Mouse (Mus musculus) midbrain, embryonic 12.5 days (tissue): ENCODE data around the gene 0610010K14Rik. TPM values are rescaled to one million over a fixed set of nuclear protein-coding genes. Genes with fewer than 3 reads are reported as not detected.

Experiments
- ATAC-seq: fragments of 200-750 bp; cut with Nextera tagmentation; 2 replicates; pipeline ENCODE4 v1.8.0; 2017; ENCODE audit warnings: low read depth, moderate TSS enrichment, moderate library complexity; ENCODE audit not compliant: low FRiP score
- H3K27ac ChIP-seq: fragments of 300-500 bp; sonication (generic); replicated peaks from 2 replicates; pipeline ENCODE4 v1.5.1; 2016; ENCODE audit warnings: mild to moderate bottlenecking
- H3K27me3 ChIP-seq: fragments of 300-500 bp; sonication (generic); 2 replicates; pipeline ENCODE4 v1.6.1; 2016; ENCODE audit warnings: mild to moderate bottlenecking
- H3K36me3 ChIP-seq: fragments of 300-500 bp; sonication (generic); 2 replicates; pipeline ENCODE4 v1.6.1; 2016
- H3K4me1 ChIP-seq: fragments of 300-500 bp; sonication (generic); 2 replicates; pipeline ENCODE4 v1.6.1; 2016
- H3K4me2 ChIP-seq: fragments of 300-500 bp; sonication (generic); replicated peaks from 2 replicates; pipeline ENCODE4 v1.6.1; 2016; ENCODE audit warnings: mild to moderate bottlenecking, moderate library complexity
- H3K4me3 ChIP-seq: fragments of 300-500 bp; sonication (generic); 2 replicates; pipeline ENCODE4 v1.5.1; 2016; ENCODE audit warnings: mild to moderate bottlenecking
- H3K9ac ChIP-seq: fragments of 300-500 bp; sonication (generic); replicated peaks from 2 replicates; pipeline ENCODE4 v1.6.1; 2016; ENCODE audit warnings: mild to moderate bottlenecking, moderate library complexity
- H3K9me3 ChIP-seq: fragments of 300-500 bp; sonication (generic); 2 replicates; pipeline ENCODE4 v1.6.1; 2016; ENCODE audit warnings: mild to moderate bottlenecking
- WGBS: fragments of 180-500 bp; shearing (Covaris S2); methylation state at CpG from one replicate; pipeline ENCODE4 v1.1.7; 2016; 5-methylcytosine and 5-hydroxymethylcytosine counted together
- polyA plus RNA-seq: library from polyadenylated mRNA; unstranded; fragments of >200 nt; fragmentation: Nextera tagmentation; extraction: Ambion mirVana; gene quantifications from 2 replicates; pipeline ENCODE4 v1.2.1, GENCODE M21; 2016

0610010K14Rik gene
- polyA plus RNA-seq, 1 experiment from 2014 or later: 210 TPM

DNA sequence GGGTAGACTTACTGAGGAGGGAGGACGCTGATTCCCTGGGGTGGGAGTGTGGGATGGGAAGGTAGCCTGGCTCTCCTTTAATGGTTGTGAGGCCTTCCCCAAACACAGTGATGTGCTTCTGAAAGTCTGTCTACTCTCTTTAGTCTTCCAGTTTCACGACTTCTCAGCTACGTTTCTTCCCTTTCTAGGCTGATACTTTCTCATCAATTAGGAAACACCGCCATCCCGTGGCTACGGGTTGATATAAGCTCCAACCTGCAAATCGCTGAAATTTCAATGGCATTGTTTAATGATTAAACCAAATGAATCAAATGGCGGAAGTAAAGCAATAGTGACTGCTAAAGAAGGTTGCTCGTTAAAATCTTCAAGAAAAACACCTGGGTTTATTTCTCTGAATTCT is 24.8 kb downstream of the 0610010K14Rik start:
- peaks cover 66% of the 10 kb centered on the region for H3K27me3 ChIP-seq
- no peak overlapping the region for H3K4me2 ChIP-seq
- no peak overlapping the region for H3K4me3 ChIP-seq
- no peak for ATAC-seq
- H3K9ac ChIP-seq: no peak overlapping the region; the same call in 1 of the 2 replicates
- H3K9me3 ChIP-seq: no peaks in the 10 kb centered on the region
- H3K4me1 ChIP-seq: peaks cover 26% of the 10 kb centered on the region
- no peak overlapping the region for H3K27ac ChIP-seq
- H3K36me3 ChIP-seq: peaks cover 15% of the 10 kb centered on the region
- WGBS: 12% methylated on average over 9 of the region's 9 CpGs

DNA sequence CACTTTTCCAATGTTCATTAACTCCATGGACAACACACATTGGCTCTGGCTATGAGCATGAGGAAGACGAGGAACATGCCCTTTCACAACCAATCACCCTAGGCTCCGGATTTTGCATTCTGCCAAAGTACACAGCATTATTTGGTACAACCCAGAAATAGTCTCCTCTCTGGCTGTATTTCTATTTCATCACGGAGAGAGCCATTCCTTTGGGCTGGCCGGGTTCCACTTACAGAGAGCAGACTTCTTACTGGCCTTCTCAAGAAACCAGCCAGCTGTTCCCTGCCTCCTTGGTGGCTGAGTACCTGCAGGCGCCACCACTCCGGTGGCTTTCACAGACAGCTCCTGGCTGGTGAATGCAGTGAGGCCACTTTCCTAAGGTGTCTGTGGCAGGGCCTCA is 25.3 kb downstream of the 0610010K14Rik start, which contains the start of gene Slc16a11:
Slc16a11 (plus strand) TSS at position 330 of the 400 bp plus-strand sequence.
- peaks cover 61% of the 10 kb centered on the region for H3K27me3 ChIP-seq

DNA sequence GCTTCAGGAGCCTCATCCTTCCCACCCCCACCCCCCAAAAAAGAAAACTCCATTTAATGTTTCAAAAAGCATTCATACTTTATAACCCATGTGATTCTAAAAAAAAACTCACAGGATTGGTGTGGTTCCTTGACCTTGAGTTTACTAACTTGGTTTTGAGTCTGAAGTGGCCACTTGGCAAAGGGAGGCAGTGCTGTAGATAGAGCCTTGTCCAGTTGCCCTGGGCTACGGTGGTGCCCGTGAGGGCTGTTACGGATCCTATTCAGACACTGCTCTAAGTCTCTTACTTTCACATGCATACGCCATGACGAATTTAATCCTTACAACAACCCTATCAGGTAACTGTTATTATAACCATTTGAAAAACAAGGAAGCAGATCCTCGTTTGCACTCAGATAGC is 25.7 kb downstream of the 0610010K14Rik start:
- Histone ChIP-seq H3K4me1 (peaks cover 26% of the 10 kb centered on the region), H3K4me3 (no peak overlapping the region), H3K27ac (no peak overlapping the region), H3K36me3 (peaks cover 6% of the 10 kb centered on the region; the same call in 1 of the 2 replicates), H3K27me3 (peaks cover 57% of the 10 kb centered on the region), H3K9ac (no peak overlapping the region), H3K9me3 (no peaks in the 10 kb centered on the region), H3K4me2 (no peak overlapping the region)
- 76% methylated on average over 6 of the region's 6 CpGs for WGBS
- no peak for ATAC-seq

More for the DNA sequence above, 25.3 kb downstream of the 0610010K14Rik start, which contains the start of gene Slc16a11:
- Histone ChIP-seq H3K4me2 (peak within 1 kb of the TSS; percentile 59), H3K9ac (no peak within 1 kb of the TSS; the same call in 1 of the 2 replicates), H3K4me1 (peaks cover 26% of the 10 kb centered on the region), H3K36me3 (peaks cover 10% of the 10 kb centered on the region), H3K9me3 (no peaks in the 10 kb centered on the region), H3K4me3 (peak within 1 kb of the TSS; percentile 33; the same call in 1 of the 2 replicates), H3K27ac (no peak within 1 kb of the TSS)
- no peak for ATAC-seq
- WGBS: 74% methylated on average over 6 of the region's 6 CpGs

- no peaks in the 10 kb centered on the region for H3K36me3 ChIP-seq
- no peak overlapping the region for H3K9ac ChIP-seq
- H3K27me3 ChIP-seq: peaks cover 51% of the 10 kb centered on the region
- peaks cover 26% of the 10 kb centered on the region for H3K4me1 ChIP-seq
- H3K4me2 ChIP-seq: no peak overlapping the region
- H3K4me3 ChIP-seq: no peak overlapping the region
- 92% methylated on average over 2 of the region's 2 CpGs for WGBS
- ATAC-seq: no peak
- no peak overlapping the region for H3K27ac ChIP-seq
- no peaks in the 10 kb centered on the region for H3K9me3 ChIP-seq
These were observed 27.0 kb downstream of the 0610010K14Rik start for GRCm38 (mm10) chr11:70210681-70211080.

GRCm38 (mm10) chr11:70208778-70209388 is 28.8 kb downstream of the 0610010K14Rik start:
- H3K4me1 ChIP-seq: peaks cover 11% of the 10 kb centered on the region; the same call in 1 of the 2 replicates
- no peaks in the 10 kb centered on the region for H3K36me3 ChIP-seq
- 77% methylated on average over 5 of the region's 5 CpGs for WGBS
- H3K9me3 ChIP-seq: no peaks in the 10 kb centered on the region
- no peak overlapping the region for H3K27ac ChIP-seq
- peaks cover 33% of the 10 kb centered on the region for H3K27me3 ChIP-seq
- ATAC-seq: no peak
- no peak overlapping the region for H3K4me3 ChIP-seq
- H3K9ac ChIP-seq: no peak overlapping the region
- H3K4me2 ChIP-seq: no peak overlapping the region

GRCm38 (mm10) chr11:70207283-70207682 is 30.4 kb downstream of the 0610010K14Rik start:
- Histone ChIP-seq H3K27ac (no peak overlapping the region), H3K4me1 (no peaks in the 10 kb centered on the region), H3K4me3 (no peak overlapping the region), H3K9ac (no peak overlapping the region), H3K27me3 (peaks cover 17% of the 10 kb centered on the region), H3K4me2 (no peak overlapping the region), H3K36me3 (no peaks in the 10 kb centered on the region), H3K9me3 (no peaks in the 10 kb centered on the region)
- ATAC-seq: no peak
- WGBS: 87% methylated on average over 7 of the region's 7 CpGs

- 83% methylated on average over 2 of the region's 2 CpGs for WGBS
- Histone ChIP-seq H3K4me2 (no peak overlapping the region), H3K4me3 (no peak overlapping the region), H3K27ac (no peak overlapping the region), H3K9me3 (no peaks in the 10 kb centered on the region), H3K36me3 (no peaks in the 10 kb centered on the region), H3K27me3 (peaks cover 13% of the 10 kb centered on the region), H3K9ac (no peak overlapping the region), H3K4me1 (no peaks in the 10 kb centered on the region)
- no peak for ATAC-seq
These were observed 30.9 kb downstream of the 0610010K14Rik start for GRCm38 (mm10) chr11:70206801-70207200.

- H3K36me3 ChIP-seq: no peaks in the 10 kb centered on the region
- 36% methylated on average over 5 of the region's 5 CpGs for WGBS
- H3K27me3 ChIP-seq: 0 out of 2 replicates have a peak, but pooled peaks cover 5% of the 10 kb centered on the region
- H3K4me1 ChIP-seq: no peaks in the 10 kb centered on the region
- H3K27ac ChIP-seq: no peak overlapping the region
- H3K4me2 ChIP-seq: no peak overlapping the region
- no peak overlapping the region for H3K4me3 ChIP-seq
- H3K9me3 ChIP-seq: no peaks in the 10 kb centered on the region
- ATAC-seq: no peak
- no peak overlapping the region for H3K9ac ChIP-seq
These were observed 36.0 kb downstream of the 0610010K14Rik start for GRCm38 (mm10) chr11:70201691-70202090.

DNA sequence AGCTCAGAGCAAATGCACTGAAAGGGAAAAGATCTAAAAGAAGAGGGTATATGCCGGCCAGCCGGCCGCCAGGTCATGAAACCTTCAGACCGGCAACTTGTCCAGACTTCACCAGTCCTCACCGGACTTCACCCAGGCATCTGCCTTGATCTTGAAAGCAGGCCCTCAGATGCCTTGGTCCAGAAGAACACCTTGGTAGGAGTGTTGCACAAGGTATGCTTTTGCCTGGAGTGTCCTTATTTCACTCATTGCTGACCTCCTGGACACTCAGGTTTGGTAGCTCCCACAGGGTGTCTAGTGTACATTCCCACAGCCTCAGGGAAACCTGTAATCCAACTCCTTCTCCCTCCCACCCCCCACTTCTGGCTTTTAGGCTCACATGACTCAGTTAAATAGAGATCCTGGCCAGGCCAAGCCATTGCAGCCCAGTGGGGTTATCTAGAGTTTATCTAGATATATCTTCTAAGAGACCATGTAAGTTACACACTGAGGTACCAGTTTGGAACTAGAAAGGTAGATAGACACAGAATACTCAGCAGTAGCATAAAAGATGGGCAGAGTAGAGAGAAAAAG is 37.6 kb downstream of the 0610010K14Rik start:
- H3K4me1 ChIP-seq: no peaks in the 10 kb centered on the region
- no peaks in the 10 kb centered on the region for H3K36me3 ChIP-seq
- no peak for ATAC-seq
- H3K27me3 ChIP-seq: no peaks in the 10 kb centered on the region
- H3K9me3 ChIP-seq: no peaks in the 10 kb centered on the region
- H3K4me3 ChIP-seq: no peak overlapping the region
- H3K27ac ChIP-seq: no peak overlapping the region
- WGBS: 88% methylated on average over 5 of the region's 5 CpGs
- no peak overlapping the region for H3K4me2 ChIP-seq
- no peak overlapping the region for H3K9ac ChIP-seq

- Histone ChIP-seq H3K36me3 (no peaks in the 10 kb centered on the region), H3K27ac (no peak overlapping the region), H3K9me3 (no peaks in the 10 kb centered on the region), H3K4me1 (no peaks in the 10 kb centered on the region), H3K27me3 (no peaks in the 10 kb centered on the region), H3K9ac (no peak overlapping the region), H3K4me3 (no peak overlapping the region), H3K4me2 (no peak overlapping the region)
- ATAC-seq: no peak
- WGBS: 85% methylated on average over 8 of the region's 8 CpGs
These were observed 38.6 kb downstream of the 0610010K14Rik start for GRCm38 (mm10) chr11:70199107-70199506.

DNA sequence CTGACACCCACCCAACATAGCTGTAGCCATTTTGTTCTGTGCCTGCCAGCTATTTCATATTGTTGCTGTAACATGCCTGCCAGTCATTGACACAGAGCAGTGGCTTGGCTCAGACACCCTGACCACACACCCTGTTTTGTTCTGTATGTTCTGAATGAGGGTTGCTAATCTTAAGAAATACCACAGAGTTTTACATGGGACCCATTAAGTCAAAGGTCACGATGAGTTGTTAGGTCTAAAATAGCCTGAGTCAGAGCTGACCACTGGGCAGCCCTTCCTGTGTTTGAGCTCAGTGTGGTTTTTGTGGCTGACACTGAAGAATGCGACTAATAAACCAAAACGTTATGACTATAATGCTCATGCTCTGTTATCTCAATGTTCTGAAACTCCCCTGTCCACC is 39.4 kb downstream of the 0610010K14Rik start:
- Histone ChIP-seq H3K36me3 (no peaks in the 10 kb centered on the region), H3K4me1 (no peaks in the 10 kb centered on the region), H3K9ac (no peak overlapping the region), H3K9me3 (no peaks in the 10 kb centered on the region), H3K4me2 (no peak overlapping the region), H3K27me3 (no peaks in the 10 kb centered on the region), H3K4me3 (no peak overlapping the region), H3K27ac (no peak overlapping the region)
- no peak for ATAC-seq
- WGBS: 91% methylated on average over 3 of the region's 3 CpGs

- no peaks in the 10 kb centered on the region for H3K36me3 ChIP-seq
- no peak overlapping the region for H3K9ac ChIP-seq
- H3K27ac ChIP-seq: no peak overlapping the region
- no peak for ATAC-seq
- H3K9me3 ChIP-seq: no peaks in the 10 kb centered on the region
- H3K4me1 ChIP-seq: no peaks in the 10 kb centered on the region
- no peak overlapping the region for H3K4me2 ChIP-seq
- no peak overlapping the region for H3K4me3 ChIP-seq
- WGBS: 67% methylated on average over 11 of the region's 11 CpGs
- H3K27me3 ChIP-seq: no peaks in the 10 kb centered on the region
These were observed 44.1 kb downstream of the 0610010K14Rik start for GRCm38 (mm10) chr11:70193354-70194285.
